Mouse (Mus musculus) right cerebral cortex, adult 2 months (tissue): ENCODE data around the gene 1700015F17Rik.

ENCODE experiments used
- DNase-seq, 2 experiments: peaks; one replicate each; pipeline ENCODE4 v3.0.0; 2021 to 2022; ENCODE audit warnings: low spot score in 2 of 2

1700015F17Rik gene

GRCm38 (mm10) chr5:5423723-5424171 is 55.2 kb downstream of the 1700015F17Rik start:
- DNase-seq, result no peak

GRCm38 (mm10) chr5:5423081-5423480 is 55.9 kb downstream of the 1700015F17Rik start:
- DNase-seq, result no peak

- DNase-seq, result no peak
Observed at GRCm38 (mm10) chr5:5421439-5421838, 57.5 kb downstream of the 1700015F17Rik start.

GRCm38 (mm10) chr5:5419992-5420455 is 58.9 kb downstream of the 1700015F17Rik start, which contains the start of gene Cdk14:
Gene Cdk14, minus strand, starts transcription at chr5:5420312.
- DNase-seq, result no peak

GRCm38 (mm10) chr5:5419253-5419652 is 59.7 kb downstream of the 1700015F17Rik start:
- DNase-seq, result no peak

- DNase-seq, result no peak
Observed at GRCm38 (mm10) chr5:5414835-5415234, 64.1 kb downstream of the 1700015F17Rik start.

GRCm38 (mm10) chr5:5411886-5412285 is 67.1 kb downstream of the 1700015F17Rik start:
- DNase-seq, result no peak

GRCm38 (mm10) chr5:5401986-5402385 is 77.0 kb downstream of the 1700015F17Rik start:
- DNase-seq, result peak; percentile 32 to 33

- DNase-seq, result no peak
Observed at GRCm38 (mm10) chr5:5392786-5393185, 86.2 kb downstream of the 1700015F17Rik start.
